Mouse (Mus musculus): ENCODE results near the gene Ltbr.

Gene Ltbr

DNA sequence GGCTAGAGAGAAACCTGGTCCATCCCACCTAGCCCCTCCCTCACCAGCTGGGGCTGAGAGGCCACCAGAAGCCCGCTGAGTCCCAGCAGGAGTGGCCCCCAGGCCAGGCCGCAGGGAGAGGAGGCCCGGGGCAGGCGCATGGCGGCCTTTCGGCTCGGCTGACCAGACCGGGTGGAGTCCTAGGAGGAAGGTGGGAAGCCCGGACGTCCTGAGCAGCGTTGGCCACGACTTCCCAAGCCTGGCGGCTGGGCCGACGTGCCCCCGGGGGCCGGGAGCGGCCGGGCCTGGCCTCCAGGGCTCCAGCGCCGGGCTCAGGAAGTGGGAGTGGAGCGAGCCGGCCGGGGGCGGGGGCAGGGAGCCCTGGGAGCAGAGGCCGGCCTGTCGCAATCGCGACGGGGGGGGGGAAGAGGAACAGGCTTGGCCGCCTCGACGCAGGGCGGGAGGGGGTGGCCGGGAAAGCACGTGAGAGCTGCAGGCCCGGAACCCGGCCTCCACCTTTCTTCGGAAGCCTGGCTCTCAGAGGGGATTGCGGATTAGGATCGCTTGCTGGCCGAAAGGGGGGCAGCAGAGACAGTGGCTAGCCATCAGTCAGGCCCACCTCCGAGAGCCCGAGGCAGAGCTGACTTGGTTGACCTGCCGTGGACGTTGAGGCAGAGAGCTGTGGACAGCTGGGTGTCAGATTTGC lies at the start of gene Ltbr:
Gene Ltbr (minus strand): TSS at position 340 of the 685 bp plus-strand sequence.
- peak; percentile 78 for DNase-seq (ENCODE audit: extremely low spot score, low spot score)

DNA sequence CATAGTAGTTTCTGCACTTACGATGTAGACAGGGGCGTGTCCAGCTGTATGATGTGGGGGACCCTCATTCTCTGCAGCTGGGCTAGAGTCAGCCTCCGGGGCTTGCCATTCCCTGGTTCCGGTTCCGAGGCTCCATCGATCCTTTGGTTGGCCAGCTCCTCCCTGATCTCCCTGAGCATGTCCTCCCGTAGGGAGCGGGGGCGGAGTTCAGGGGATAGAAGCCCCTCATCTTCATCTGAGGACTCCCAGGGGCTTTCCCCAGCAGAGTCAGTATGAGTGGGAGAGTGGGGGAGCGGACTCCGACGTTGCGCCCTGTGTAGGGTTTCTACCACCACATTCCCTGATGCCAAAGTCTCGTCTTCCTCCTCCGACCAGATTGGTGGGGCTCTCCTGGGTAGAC lies 49.3 kb upstream of the Ltbr start:
- DNase-seq (ENCODE audit: extremely low spot score, low spot score): no peak

DNA sequence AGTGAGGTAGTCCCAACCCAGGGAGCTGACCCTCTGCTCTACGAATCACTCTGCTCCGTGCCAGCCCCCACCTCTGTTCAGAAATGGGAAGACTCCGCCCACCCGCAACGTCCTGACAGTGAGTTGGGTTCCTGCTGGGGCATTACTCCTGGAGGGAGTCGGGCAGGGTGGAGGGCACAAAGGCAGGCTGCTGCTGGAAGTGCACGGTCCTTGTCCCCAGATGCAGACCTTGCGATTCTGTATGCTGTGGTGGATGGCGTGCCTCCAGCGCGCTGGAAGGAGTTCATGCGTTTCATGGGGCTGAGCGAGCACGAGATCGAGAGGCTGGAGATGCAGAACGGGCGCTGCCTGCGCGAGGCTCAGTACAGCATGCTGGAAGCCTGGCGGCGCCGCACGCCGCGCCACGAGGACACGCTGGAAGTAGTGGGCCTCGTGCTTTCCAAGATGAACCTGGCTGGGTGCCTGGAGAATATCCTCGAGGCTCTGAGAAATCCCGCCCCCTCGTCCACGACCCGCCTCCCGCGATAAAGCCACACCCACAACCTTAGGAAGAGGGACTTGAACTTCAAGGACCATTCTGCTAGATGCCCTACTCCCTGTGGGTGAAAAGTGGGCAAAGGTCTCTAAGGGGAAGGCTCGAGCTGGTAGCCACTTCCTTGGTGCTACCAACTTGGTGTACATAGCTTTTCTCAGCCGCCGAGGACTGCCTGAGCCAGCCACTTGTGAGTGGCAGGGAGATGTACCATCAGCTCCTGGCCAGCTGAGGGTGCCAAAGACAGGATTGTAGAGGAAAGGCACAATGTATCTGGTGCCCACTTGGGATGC lies 48.0 kb upstream of the Ltbr start:
- DNase-seq (ENCODE audit: extremely low spot score, low spot score): no peak

DNA sequence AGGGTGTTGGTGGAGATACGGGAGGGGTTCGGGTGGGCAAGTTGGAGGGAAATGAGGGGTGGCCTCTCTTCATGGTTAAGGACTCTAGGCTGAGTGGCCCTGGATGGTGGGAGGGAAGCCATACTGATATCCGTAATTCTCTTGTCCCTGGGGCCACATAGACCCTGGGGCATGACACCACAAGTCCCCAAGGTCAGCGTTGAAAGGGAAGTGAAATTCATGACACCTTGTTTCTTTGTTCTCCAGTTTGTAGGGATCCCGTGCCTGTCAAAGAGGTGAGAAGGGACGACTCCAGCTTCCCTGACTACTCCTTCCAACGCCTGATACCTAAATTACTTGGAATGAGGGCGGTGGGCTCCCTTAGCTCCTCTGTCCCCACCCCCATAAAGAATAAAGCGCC lies 47.2 kb upstream of the Ltbr start:
- no peak for DNase-seq (ENCODE audit: extremely low spot score, low spot score)

- no peak for DNase-seq (ENCODE audit: extremely low spot score, low spot score)
Measured at GRCm38 (mm10) chr6:125359999-125360398, 46.3 kb upstream of the Ltbr start.

- no peak for DNase-seq (ENCODE audit: extremely low spot score, low spot score)
Measured at GRCm38 (mm10) chr6:125357334-125357733, 43.6 kb upstream of the Ltbr start.

DNA sequence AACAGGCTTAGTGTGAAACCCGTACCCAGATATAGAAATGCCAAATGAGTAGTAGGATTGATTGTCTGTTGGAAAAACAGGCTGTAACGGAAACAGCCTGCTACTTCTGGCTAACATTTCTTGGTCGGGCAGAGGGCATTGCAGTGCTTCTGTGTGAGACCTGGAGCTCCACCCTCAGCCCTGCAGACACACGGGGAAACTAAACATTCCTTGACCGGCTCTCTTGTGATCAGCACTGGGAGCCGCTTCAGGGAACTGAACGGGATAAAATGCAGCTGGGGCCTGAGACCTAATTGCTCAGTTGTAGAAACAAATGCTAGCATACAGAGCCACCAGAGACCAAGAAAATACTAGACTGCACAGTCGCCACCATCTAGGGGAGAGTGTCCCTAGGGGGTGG lies 42.6 kb upstream of the Ltbr start:
- no peak for DNase-seq (ENCODE audit: extremely low spot score, low spot score)

DNA sequence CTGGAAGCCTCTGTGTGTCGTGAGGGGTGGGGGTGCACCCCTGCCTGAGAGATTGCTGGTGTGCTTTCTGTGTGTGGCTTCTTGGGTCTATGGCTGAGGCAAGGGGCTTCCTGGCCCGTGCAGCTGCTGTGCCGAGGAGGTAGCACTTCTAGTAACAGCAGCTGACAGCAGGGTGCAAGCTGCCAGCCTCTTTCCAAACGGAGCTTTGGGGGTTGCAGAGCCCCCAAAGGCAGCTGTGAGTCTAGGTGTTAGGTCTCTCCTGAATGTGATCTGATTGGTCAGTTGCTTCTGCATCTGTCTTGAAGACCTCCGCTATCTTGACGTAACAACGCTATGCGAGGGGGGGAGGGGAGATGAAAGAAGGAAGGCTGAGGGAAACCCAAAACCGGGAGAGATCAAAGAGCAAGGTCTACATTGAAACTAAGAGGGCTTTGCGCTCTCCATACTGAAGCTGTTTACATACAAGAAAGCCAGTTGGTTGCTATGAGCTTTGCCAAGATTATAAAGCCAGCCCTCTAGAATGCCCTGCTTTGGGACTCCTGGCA lies 41.6 kb upstream of the Ltbr start:
- no peak for DNase-seq (ENCODE audit: extremely low spot score, low spot score)

DNA sequence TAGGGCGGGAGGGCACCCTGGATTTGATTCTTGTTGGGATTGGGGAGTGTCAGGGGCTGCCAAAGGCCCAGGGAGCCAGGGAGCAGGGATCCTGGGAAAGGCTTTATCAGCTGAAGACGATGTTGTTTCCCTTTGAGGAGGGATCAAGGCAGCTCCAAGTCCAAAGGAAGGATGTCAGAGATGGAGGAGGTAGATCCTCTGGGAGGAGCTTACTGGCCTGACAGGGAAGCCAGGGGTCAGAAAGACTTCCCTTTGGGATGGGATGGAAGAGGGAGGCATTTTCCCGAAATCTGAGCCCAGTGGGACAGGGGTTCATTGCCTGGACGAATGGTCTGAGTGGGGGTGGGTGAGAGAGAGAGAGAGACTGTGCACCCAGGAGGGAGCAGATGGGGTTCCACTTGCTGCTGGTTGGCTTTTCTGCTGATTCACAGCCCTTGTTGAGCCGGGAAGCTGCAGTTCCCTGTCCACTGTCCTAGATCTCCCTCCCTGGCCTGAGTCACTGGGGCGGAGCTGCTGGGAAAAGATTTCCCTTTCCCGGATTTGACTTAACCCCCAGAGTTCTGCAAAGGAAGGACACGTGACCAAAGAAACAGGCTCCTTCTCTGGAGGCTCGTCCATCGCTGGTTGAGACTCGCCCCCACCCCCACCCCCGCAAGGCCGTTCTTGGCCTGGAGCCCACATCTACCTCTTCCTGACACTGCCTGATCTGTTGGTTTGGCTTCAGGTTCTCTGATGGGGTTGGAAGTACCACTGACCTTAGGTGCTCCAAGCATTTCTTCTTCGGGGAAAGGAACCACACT lies 40.9 kb upstream of the Ltbr start:
- DNase-seq (ENCODE audit: extremely low spot score, low spot score): no peak

- no peak for DNase-seq (ENCODE audit: extremely low spot score, low spot score)
Measured at GRCm38 (mm10) chr6:125353655-125354054, 40.0 kb upstream of the Ltbr start.

GRCm38 (mm10) chr6:125353221-125353620 lies 39.5 kb upstream of the Ltbr start:
- DNase-seq (ENCODE audit: extremely low spot score, low spot score): no peak

GRCm38 (mm10) chr6:125352811-125353210 lies 39.1 kb upstream of the Ltbr start:
- DNase-seq (ENCODE audit: extremely low spot score, low spot score): no peak

DNA sequence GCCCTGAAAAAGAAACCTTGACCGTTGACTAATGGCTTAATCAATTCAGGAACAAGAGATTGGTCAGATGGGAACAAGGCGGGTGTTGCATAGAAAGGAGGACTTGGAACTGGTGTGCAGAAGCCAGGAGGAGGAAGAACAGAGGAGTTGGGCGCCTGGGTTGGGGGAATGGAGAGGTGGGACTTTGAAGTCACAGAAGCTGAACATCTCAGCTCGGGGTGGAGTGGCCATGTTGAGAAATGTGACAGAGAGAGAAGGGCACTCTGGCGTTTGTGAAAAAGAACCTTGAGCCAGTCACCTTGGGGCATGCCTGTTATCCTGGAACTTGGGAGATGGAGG lies 38.3 kb upstream of the Ltbr start:
- no peak for DNase-seq (ENCODE audit: extremely low spot score, low spot score)

DNA sequence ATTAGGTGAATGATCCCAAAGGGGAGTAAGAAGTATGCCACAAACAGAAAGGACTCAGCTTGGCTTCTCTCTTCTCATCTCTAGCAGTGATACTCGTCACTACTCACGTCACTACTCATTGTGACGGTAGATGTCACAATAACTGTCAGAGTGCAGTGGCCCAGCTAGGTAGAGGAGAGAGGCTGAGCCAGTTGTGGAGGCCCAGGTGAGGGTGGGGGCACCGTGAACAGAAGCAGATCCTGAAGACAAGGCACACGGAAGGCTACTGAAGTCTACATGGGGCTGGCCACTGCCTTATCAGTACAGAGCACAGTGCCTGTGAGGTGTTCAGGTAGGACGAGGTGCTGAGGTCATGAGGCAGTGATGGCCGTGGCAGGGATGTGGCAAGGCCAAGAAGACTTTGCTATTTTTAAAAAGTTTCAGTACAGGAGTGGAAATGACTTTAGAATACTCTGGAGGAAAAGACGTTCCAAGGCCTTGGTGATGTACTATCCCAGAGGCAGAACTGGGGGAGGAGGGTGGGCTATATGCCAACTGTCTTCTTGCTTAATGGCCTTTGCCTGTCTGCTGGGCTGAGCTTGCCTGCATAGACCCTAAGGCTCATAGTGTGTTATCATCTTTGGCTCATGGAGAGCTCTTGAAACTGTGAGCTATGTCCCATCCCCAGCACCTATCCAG lies 37.8 kb upstream of the Ltbr start:
- no peak for DNase-seq (ENCODE audit: extremely low spot score, low spot score)

DNA sequence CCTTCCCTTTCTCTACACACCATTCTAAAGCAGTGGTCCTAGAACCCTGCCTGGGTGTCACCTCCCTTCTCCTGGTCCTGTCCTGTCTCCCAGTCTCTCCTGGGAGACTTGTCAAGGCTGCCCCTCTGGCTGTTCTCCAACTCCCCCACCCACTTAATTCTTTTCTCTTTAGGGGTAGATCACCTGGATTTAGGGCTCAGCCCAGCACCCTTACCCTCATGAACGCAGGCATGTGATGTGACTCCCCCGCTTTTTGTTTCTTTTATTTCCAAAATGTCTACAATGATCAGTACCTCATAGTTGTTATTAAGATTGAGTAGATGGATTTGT lies 37.3 kb upstream of the Ltbr start:
- DNase-seq (ENCODE audit: extremely low spot score, low spot score): no peak

GRCm38 (mm10) chr6:125350231-125350994 lies 36.7 kb upstream of the Ltbr start:
- no peak for DNase-seq (ENCODE audit: extremely low spot score, low spot score)

DNA sequence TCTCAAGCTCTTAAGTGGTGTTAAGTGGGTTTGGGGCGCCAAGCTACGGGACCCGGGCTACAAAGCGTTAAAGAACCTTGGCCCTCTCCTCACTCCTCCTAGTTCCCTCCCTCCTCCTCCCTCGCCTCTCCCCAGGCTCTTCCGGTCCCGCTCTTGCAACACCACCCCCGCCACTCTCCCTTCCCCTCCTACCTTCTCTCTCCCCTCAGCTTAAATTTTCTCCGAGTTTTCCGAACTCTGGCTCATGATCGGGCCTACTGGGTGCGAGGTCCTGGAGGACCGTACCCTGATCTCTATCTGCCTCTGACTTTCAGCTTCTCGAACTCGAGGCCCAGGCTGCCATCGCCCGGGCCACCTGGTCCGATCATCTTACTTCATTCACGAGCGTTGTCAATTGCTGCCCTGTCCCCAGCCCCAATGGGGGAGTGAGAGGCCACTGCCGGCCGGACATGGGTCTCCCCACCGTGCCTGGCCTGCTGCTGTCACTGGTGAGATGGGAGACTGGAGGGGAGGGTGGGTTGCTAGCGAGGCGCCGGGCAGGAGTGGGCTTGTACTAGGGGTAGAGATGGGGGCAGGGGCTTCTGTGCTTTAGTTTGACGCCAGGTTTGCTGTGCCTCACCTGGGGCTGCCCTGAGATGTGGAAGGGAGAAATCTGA lies 36.0 kb upstream of the Ltbr start:
- peak; percentile 65 for DNase-seq (ENCODE audit: extremely low spot score, low spot score)

GRCm38 (mm10) chr6:125348721-125349574 lies 35.3 kb upstream of the Ltbr start, which contains the start of gene Tnfrsf1a:
Gene Tnfrsf1a, plus strand, starts transcription at chr6:125349362.
- peak; percentile 41 for DNase-seq (ENCODE audit: extremely low spot score, low spot score)

DNA sequence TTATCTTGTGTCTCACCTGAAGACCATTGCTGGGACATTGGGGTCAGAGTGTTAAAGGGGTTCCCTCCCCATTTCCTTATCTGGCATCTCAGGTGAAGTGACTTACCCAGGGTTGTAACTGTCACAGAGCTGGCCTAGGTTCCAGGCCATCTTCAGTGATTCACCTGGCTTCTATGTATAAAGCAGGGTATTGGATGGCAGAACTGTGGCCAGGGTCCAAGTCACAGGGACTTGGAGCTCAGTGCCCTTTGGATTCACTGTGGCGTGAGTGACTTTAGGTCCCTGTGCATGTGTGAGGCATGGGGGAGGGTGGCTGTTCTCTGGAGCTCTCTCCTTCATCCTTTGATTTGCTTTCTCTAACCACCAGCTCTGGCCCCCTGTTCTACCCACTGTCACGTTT lies 32.3 kb upstream of the Ltbr start:
- no peak for DNase-seq (ENCODE audit: extremely low spot score, low spot score)
